Mouse (Mus musculus): ENCODE measurements around the gene Lipe. TPM values are rescaled to one million over a fixed set of nuclear protein-coding genes. Genes with fewer than 3 reads are reported as not detected.

Gene Lipe
- polyA plus RNA-seq (2014; fragmentation: Illumina TruSeq; extraction: RNeasy Lipid Tissue Mini Kit (QIAGEN cat#74804); ENCODE audit: insufficient read depth, low read depth, low replicate concordance) = 37.0 TPM

DNA sequence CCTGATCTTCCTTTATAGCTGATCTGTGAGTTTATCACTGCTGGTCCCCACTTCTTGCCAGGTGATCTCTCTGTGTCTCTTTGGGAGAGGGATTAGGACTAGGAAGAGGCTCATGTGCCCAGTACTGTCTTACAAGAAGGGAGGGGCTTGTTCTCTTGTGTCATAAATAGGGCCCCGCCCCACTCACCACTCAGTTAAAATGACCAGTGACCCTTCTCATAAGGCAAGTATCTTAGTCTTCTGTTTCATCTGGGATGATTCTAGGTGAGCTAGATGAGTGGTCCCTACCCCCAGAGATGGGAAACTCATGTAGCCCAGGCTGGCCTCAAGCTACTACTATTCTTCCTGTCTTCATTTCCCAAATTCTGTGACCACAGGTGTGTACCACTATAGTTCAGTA, at the start of gene Lipe:
Gene Lipe, minus strand, starts transcription at position 101 of the 400 bp plus-strand sequence.

DNA sequence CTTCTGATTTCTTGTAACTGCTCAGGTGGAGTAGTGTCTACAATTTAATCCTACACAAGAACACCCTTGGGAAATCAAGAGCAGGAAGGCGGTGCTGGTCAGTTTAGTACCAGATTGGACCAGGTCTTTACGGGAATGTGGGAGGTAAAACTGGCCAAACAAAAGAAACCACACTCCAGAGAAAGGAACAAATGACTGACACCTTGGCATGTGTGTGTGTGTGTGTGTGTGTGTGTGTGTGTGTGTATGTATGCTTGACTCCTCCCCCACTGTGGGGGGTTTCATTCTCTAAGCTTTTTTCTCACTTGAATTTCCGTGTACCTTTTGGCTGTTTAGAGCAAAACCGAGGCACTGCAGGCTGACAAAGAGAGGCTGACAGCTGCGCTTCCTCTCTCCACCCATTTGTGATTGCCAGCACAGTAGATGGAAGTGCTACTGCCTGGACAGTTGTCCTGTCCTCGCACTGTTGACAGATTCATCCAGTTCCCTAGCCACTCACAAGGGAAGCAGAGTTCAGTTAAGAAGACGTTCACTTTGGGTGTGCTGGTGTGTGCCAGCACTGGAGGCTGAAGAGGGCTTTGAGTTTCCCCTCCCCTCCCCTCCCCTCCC, 14.4 kb upstream of the Lipe start, which contains the start of gene Cxcl17:
Gene Cxcl17, minus strand, starts transcription at position 54 of the 609 bp plus-strand sequence.

DNA sequence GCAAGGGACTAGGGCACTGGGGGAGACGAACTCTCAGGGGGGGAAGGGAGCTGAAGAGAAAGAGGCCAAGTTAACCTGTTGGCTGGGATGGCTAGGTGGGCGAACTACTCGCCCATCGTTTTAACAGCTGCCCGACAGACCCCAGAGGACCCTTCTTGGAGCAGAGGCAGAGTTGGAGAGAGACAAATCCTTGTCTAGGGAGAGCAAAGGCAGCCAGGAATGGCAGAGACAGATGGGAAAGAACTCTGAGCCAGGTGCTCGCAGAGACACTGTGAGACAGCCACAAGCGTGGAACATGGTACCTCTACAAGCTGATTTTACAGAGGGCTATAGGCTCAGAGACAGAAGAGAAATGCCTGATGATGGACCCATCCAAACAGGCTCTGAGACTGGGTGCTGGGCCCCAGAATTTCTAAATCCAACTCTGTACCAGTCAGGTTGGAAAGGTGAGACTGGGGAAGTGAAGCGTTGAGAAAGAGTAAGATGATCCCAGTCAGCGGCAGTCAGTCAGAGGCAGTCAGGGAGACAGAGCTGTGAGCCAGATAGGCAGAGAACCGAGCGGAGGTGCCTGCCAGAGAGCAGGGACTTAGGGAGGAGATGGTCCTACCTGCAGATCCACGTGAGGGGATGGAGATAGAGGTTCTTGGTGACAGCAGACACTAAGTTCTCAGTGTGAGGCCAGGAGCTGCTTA, 29.3 kb downstream of the Lipe start, which contains the start of gene Cnfn:
Gene Cnfn, minus strand, starts transcription at position 667 of the 692 bp plus-strand sequence.

Other genes starting within 250 kb of the Lipe start
- gene Pou2f2, start 219.0 kb downstream of the Lipe start, polyA plus RNA-seq (2014; fragmentation: Illumina TruSeq; extraction: RNeasy Lipid Tissue Mini Kit (QIAGEN cat#74804); ENCODE audit: insufficient read depth, low read depth, low replicate concordance) = 1.9 TPM
- 16.3 TPM for gene Dedd2, start 178.1 kb downstream of the Lipe start, polyA plus RNA-seq (2014; fragmentation: Illumina TruSeq; extraction: RNeasy Lipid Tissue Mini Kit (QIAGEN cat#74804); ENCODE audit: insufficient read depth, low read depth, low replicate concordance)
- 2.4 TPM for gene Zfp526, start 177.3 kb downstream of the Lipe start, polyA plus RNA-seq (2014; fragmentation: Illumina TruSeq; extraction: RNeasy Lipid Tissue Mini Kit (QIAGEN cat#74804); ENCODE audit: insufficient read depth, low read depth, low replicate concordance)
- gene Gsk3a, start 160.9 kb downstream of the Lipe start, polyA plus RNA-seq (2014; fragmentation: Illumina TruSeq; extraction: RNeasy Lipid Tissue Mini Kit (QIAGEN cat#74804); ENCODE audit: insufficient read depth, low read depth, low replicate concordance) = 41.0 TPM
- gene Erf, start 147.9 kb downstream of the Lipe start, polyA plus RNA-seq (2014; fragmentation: Illumina TruSeq; extraction: RNeasy Lipid Tissue Mini Kit (QIAGEN cat#74804); ENCODE audit: insufficient read depth, low read depth, low replicate concordance) = 10.8 TPM
- gene Cic, start 131.0 kb downstream of the Lipe start, polyA plus RNA-seq (2014; fragmentation: Illumina TruSeq; extraction: RNeasy Lipid Tissue Mini Kit (QIAGEN cat#74804); ENCODE audit: insufficient read depth, low read depth, low replicate concordance) = 42.0 TPM
- gene Pafah1b3, start 100.7 kb downstream of the Lipe start, polyA plus RNA-seq (2014; fragmentation: Illumina TruSeq; extraction: RNeasy Lipid Tissue Mini Kit (QIAGEN cat#74804); ENCODE audit: insufficient read depth, low read depth, low replicate concordance) = 31.8 TPM
- gene Prr19, start 97.3 kb downstream of the Lipe start, polyA plus RNA-seq (2014; fragmentation: Illumina TruSeq; extraction: RNeasy Lipid Tissue Mini Kit (QIAGEN cat#74804); ENCODE audit: insufficient read depth, low read depth, low replicate concordance) = not detected
- gene Tmem145, start 92.6 kb downstream of the Lipe start, polyA plus RNA-seq (2014; fragmentation: Illumina TruSeq; extraction: RNeasy Lipid Tissue Mini Kit (QIAGEN cat#74804); ENCODE audit: insufficient read depth, low read depth, low replicate concordance) = not detected
- 11.5 TPM for gene Megf8, start 81.5 kb downstream of the Lipe start, polyA plus RNA-seq (2014; fragmentation: Illumina TruSeq; extraction: RNeasy Lipid Tissue Mini Kit (QIAGEN cat#74804); ENCODE audit: insufficient read depth, low read depth, low replicate concordance)
- not detected for gene Cnfn, start 29.0 kb downstream of the Lipe start, polyA plus RNA-seq (2014; fragmentation: Illumina TruSeq; extraction: RNeasy Lipid Tissue Mini Kit (QIAGEN cat#74804); ENCODE audit: insufficient read depth, low read depth, low replicate concordance)
- 74.9 TPM for gene Cxcl17, start 14.2 kb upstream of the Lipe start, polyA plus RNA-seq (2014; fragmentation: Illumina TruSeq; extraction: RNeasy Lipid Tissue Mini Kit (QIAGEN cat#74804); ENCODE audit: insufficient read depth, low read depth, low replicate concordance)
- 16.5 TPM for gene Ceacam1, start 78.9 kb upstream of the Lipe start, polyA plus RNA-seq (2014; fragmentation: Illumina TruSeq; extraction: RNeasy Lipid Tissue Mini Kit (QIAGEN cat#74804); ENCODE audit: insufficient read depth, low read depth, low replicate concordance)
- gene Ceacam2, start 141.1 kb upstream of the Lipe start, polyA plus RNA-seq (2014; fragmentation: Illumina TruSeq; extraction: RNeasy Lipid Tissue Mini Kit (QIAGEN cat#74804); ENCODE audit: insufficient read depth, low read depth, low replicate concordance) = not detected
- gene Erich4, start 217.2 kb upstream of the Lipe start, polyA plus RNA-seq (2014; fragmentation: Illumina TruSeq; extraction: RNeasy Lipid Tissue Mini Kit (QIAGEN cat#74804); ENCODE audit: insufficient read depth, low read depth, low replicate concordance) = not detected
- 16.3 TPM for gene Dmac2, start 220.7 kb upstream of the Lipe start, polyA plus RNA-seq (2014; fragmentation: Illumina TruSeq; extraction: RNeasy Lipid Tissue Mini Kit (QIAGEN cat#74804); ENCODE audit: insufficient read depth, low read depth, low replicate concordance)
- 5.4 TPM for gene B3gnt8, start 227.9 kb upstream of the Lipe start, polyA plus RNA-seq (2014; fragmentation: Illumina TruSeq; extraction: RNeasy Lipid Tissue Mini Kit (QIAGEN cat#74804); ENCODE audit: insufficient read depth, low read depth, low replicate concordance)

Data from lung, adult 10 weeks (tissue).